Mouse (Mus musculus) cerebellum, adult 8-10 months (tissue): Measurements from ENCODE around the gene Map2.

Experiments used
- DNase-seq: peaks from one replicate; pipeline ENCODE4 v3.0.0; 2022

Map2 gene

GRCm38 (mm10) chr1:66407270-66407967, 232.3 kb downstream of the Map2 start:
- DNase-seq = peak; percentile 35

DNA sequence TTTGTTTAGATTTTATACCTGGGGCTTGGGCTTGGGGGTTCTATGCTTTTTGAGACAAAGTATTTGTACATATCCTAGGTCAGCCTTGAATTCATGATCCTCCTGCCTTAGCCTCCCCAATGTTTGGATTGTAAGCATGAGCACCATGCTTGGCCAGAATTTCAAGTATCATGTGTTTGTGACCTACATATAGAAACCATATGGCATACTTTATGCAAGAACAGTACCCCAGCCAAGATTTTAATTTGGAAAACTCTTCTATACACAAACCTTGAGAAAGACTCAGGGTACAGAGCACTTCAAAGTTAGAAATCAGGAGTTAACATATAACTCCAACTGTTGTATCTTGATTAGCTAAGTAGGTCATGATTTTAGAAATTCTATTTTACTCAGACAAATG, 243.3 kb downstream of the Map2 start:
- DNase-seq = no peak

GRCm38 (mm10) chr1:66426073-66426472, 251.0 kb downstream of the Map2 start:
- DNase-seq = no peak

GRCm38 (mm10) chr1:66430962-66431361, 255.9 kb downstream of the Map2 start:
- no peak for DNase-seq

- no peak for DNase-seq
Measured at GRCm38 (mm10) chr1:66431472-66431871, 256.4 kb downstream of the Map2 start.

DNA sequence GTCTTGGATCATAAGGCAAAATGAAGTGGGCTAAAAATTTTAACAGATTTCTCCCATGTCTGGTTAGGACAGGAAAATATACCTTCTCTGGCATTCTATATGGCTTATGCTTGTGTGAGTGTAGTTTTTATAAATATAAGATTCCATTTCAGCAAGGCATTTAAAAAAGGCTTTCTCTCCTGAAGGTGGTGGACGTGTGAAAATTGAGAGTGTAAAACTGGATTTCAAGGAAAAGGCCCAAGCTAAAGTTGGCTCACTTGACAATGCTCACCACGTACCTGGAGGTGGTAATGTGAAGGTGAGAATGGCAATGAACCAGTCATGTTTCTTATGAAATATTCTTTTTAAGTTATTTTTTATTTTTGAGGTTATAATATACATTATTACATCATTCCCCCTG, 263.0 kb downstream of the Map2 start:
- DNase-seq = no peak

GRCm38 (mm10) chr1:66442922-66443321, 267.8 kb downstream of the Map2 start:
- no peak for DNase-seq

DNA sequence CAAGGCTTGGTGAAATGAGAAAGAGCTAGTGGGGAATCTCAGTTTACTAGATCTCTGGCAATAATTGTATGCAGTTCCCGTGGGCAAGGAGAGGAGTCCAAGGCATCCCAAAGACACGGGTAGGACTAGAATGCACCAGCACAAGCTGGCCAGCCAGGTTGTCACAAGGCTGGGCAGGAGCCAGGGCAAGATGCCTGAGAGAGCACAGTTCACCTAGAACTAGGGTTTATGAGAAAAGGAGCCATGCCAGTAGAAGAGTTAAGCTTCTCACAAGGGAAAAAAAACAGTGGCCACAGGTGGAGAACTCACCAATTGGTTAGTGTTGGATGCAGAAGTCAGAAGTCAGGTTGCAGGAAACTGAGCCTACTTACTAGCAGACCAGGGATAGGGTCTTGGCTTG, 274.4 kb downstream of the Map2 start:
- no peak for DNase-seq

GRCm38 (mm10) chr1:66456580-66456979, 281.5 kb downstream of the Map2 start:
- DNase-seq = no peak

DNA sequence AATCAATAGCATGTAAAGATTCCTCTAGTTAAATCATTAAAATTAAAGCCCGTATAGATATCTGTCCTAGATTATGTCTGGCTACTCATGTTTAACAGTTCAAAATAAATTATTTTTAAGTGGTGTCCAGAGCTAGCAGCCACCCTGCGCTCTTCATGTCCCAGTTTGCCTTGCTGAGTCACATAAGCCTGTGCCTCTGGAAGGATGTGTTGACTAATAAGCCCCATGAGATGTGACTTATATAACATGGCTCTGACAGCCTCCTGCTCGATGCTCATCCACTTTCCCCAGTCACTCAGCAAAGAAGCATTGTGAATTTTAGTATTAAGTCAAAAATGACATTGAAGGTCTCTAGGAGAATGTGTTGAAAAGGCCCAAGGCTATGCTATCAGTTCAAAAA, 282.7 kb downstream of the Map2 start:
- DNase-seq = no peak

DNA sequence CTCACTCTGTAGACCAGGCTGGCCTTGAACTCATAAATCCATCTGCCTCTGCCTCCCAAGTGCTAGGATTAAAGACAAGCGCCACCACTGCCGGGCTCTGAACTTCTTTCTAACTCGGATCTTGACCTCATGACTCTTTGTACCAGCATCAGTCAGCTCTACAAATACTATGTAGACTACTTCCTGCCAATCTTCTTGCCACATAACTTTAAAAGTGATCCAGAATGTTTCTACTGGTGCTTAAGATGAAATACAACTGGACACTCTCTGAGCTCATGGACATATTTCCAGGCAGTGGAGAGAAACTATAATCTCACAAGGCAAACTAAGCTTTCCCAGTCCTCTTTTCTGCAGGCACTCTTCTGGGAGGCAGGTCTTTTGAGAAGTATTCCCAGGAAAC, 284.3 kb downstream of the Map2 start:
- DNase-seq = no peak

DNA sequence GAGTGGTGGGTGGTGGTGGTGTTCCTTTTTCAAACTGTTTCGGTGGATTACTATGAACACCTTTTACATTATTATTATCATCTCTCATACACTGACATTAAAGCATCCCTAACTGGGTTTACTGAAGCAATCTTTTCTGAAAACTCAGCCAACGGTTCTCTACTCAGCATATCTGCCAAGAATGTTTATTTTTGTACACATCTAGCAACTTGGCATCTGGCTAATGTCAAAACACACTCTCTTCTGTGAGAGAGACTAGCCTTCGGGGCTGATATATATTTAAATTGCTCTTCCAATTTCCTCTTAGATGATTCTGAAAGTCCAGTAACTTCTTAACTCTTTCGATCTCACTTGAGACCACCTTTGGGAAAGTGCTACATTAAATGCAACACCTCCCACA, 285.8 kb downstream of the Map2 start:
- DNase-seq = no peak

GRCm38 (mm10) chr1:66467821-66468703, 293.0 kb downstream of the Map2 start, which contains the start of gene Unc80:
Unc80 (plus strand) TSS chr1:66468367.
- DNase-seq = peak; percentile 80

DNA sequence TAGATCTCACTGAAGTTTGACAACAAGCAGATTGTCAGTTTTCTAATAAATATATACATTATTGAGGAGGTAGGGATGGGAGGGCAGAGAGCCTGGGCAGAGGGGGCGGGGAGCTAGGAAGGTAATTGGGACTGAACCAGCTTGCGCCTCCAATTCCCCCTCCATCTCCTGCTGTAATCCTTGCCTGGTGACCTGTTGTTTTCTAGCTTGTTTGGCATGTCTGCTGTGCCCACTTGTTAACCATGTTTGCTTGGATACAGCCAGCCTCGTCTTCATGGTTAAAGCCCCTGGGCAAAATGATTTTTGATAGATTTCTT, 293.6 kb downstream of the Map2 start:
- peak; percentile 65 for DNase-seq

DNA sequence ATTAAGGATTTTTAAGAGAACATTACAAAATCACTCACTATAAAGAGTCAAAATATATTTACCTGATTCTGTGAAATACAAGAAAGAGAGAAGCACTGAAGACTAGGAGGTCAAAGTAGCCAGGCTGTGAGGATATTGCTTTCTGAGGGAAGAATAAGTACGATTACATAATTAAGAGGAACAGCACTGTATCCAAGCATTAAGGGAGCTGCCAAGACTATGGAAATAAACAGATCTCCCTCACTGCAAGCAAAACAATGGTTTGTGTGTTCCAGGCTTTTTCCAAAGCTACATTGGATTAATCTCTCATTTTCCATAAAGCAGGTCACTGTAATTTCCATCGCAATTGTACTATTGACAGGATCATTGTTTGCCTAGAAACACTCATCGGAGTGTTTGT, 307.7 kb downstream of the Map2 start:
- peak; percentile 26 for DNase-seq
